Mouse (Mus musculus) CH12.LX (cell line): ENCODE data around the gene Prune2. TPM values are rescaled to one million over a fixed set of nuclear protein-coding genes. Genes with fewer than 3 reads are reported as not detected.

Experiments
- DNase-seq: peaks from one replicate; pipeline ENCODE4 v3.0.0-alpha.2; 2013; ENCODE audit errors: extremely low read depth
- H3K27ac ChIP-seq: 2 replicates; pipeline ENCODE4 v1.5.1; 2012; ENCODE audit warnings: low read depth, mild to moderate bottlenecking, control low read depth, moderate library complexity; ENCODE audit not compliant: insufficient read depth
- H3K27me3 ChIP-seq: replicated peaks from 2 replicates; pipeline ENCODE3; 2012; ENCODE audit warnings: inconsistent platforms
- H3K36me3 ChIP-seq, 2 experiments: replicated peaks in 1 of 2; 2 replicates each; pipeline versions ENCODE3 to v1.6.1; 2012; ENCODE audit warnings: inconsistent platforms in 1 of 2, low read length in 1 of 2, mild to moderate bottlenecking in 1 of 2, mixed read lengths in 1 of 2, moderate library complexity in 1 of 2; ENCODE audit not compliant: control insufficient read depth in 1 of 2, insufficient read depth in 1 of 2
- H3K4me1 ChIP-seq, 2 experiments: 2 replicates each; pipeline ENCODE4 v1.6.1; 2012; ENCODE audit warnings: inconsistent platforms in 1 of 2, moderate library complexity in 1 of 2; ENCODE audit not compliant: insufficient read depth in 2 of 2, control insufficient read depth in 1 of 2
- H3K4me2 ChIP-seq: 2 replicates; pipeline ENCODE4 v1.6.1; 2012; ENCODE audit warnings: low read depth, mild to moderate bottlenecking, control low read depth; ENCODE audit not compliant: poor library complexity, insufficient read depth, severe bottlenecking
- H3K4me3 ChIP-seq, 3 experiments: fragments of 150-350 bp in 1 of 3; sonication (generic) in 1 of 3; replicated peaks in 1 of 3; 2 replicates each; pipeline versions ENCODE3 to v1.5.1; 2011 to 2012; ENCODE audit warnings: low read depth in 2 of 3, low read length in 2 of 3, mild to moderate bottlenecking in 2 of 3, moderate library complexity in 2 of 3, control low read depth in 1 of 3, improper control_type of control experiment in 1 of 3, inconsistent platforms in 1 of 3, mixed read lengths in 1 of 3; ENCODE audit not compliant: poor library complexity in 1 of 3
- H3K79me2 ChIP-seq: replicated peaks from 2 replicates; pipeline ENCODE4 v1.6.1; 2012; ENCODE audit warnings: mild to moderate bottlenecking, moderate library complexity; ENCODE audit not compliant: control insufficient read depth, poor library complexity, insufficient read depth, severe bottlenecking; ENCODE audit errors: extremely low read depth
- H3K9ac ChIP-seq: 2 replicates; pipeline ENCODE4 v1.6.1; 2012; ENCODE audit warnings: low read depth, mild to moderate bottlenecking, control low read depth, moderate library complexity; ENCODE audit not compliant: insufficient read depth
- H3K9me3 ChIP-seq: replicated peaks from 2 replicates; pipeline ENCODE3; 2012; ENCODE audit warnings: low read length, inconsistent platforms, mixed read lengths
- CTCF ChIP-seq, 2 experiments: IDR thresholded peaks in 1 of 2; conservative IDR thresholded peaks in 1 of 2; 2 replicates each; pipeline ENCODE4 v1.5.1; 2011 to 2012; ENCODE audit warnings: low read depth in 2 of 2, low read length in 2 of 2, improper control_type of control experiment in 1 of 2, inconsistent platforms in 1 of 2, mild to moderate bottlenecking in 1 of 2, moderate library complexity in 1 of 2
- ELF1 ChIP-seq: IDR thresholded peaks from 2 replicates; pipeline ENCODE4 v1.6.1; 2014; ENCODE audit warnings: low read depth, mild to moderate bottlenecking, inconsistent platforms, low read length, improper control_type of control experiment
- EP300 ChIP-seq: IDR thresholded peaks from 2 replicates; pipeline ENCODE4 v1.6.1; 2011; ENCODE audit warnings: low read length, improper control_type of control experiment
- ETS1 ChIP-seq: conservative IDR thresholded peaks from 2 replicates; pipeline ENCODE4 v1.6.1; 2012; ENCODE audit warnings: low read depth, mild to moderate bottlenecking, inconsistent platforms, low read length, improper control_type of control experiment, moderate library complexity
- GABPA ChIP-seq: IDR thresholded peaks from 2 replicates; pipeline ENCODE4 v1.6.1; 2012; ENCODE audit warnings: low read depth, low read length, improper control_type of control experiment, inconsistent platforms; ENCODE audit not compliant: insufficient replicate concordance
- KAT2A ChIP-seq: IDR thresholded peaks from 2 replicates; pipeline ENCODE4 v1.6.1; 2012; ENCODE audit warnings: low read length, improper control_type of control experiment, inconsistent platforms; ENCODE audit not compliant: insufficient replicate concordance
- MXI1 ChIP-seq: IDR thresholded peaks from 2 replicates; pipeline ENCODE4 v1.6.1; 2011; ENCODE audit warnings: mild to moderate bottlenecking, low read depth, low read length, improper control_type of control experiment
- NRF1 ChIP-seq: IDR thresholded peaks from 2 replicates; pipeline ENCODE4 v1.6.1; 2014; ENCODE audit warnings: low read depth, mild to moderate bottlenecking, inconsistent platforms, low read length, improper control_type of control experiment, moderate library complexity
- POLR2A ChIP-seq: IDR thresholded peaks from 2 replicates; pipeline ENCODE4 v1.6.1; 2011; ENCODE audit warnings: low read depth, mild to moderate bottlenecking, improper control_type of control experiment, low read length
- RAD21 ChIP-seq: IDR thresholded peaks from 2 replicates; pipeline ENCODE4 v1.6.1; 2011; ENCODE audit warnings: low read depth, mild to moderate bottlenecking, low read length, improper control_type of control experiment, moderate library complexity
- SIN3A ChIP-seq: IDR thresholded peaks from 2 replicates; pipeline ENCODE4 v1.6.1; 2012; ENCODE audit warnings: low read length, improper control_type of control experiment, inconsistent platforms
- UBTF ChIP-seq: IDR thresholded peaks from 2 replicates; pipeline ENCODE4 v1.6.1; 2012; ENCODE audit warnings: low read depth, mild to moderate bottlenecking, inconsistent platforms, low read length, improper control_type of control experiment, moderate library complexity
- USF2 ChIP-seq: conservative IDR thresholded peaks from 2 replicates; pipeline ENCODE4 v1.6.1; 2011; ENCODE audit warnings: low read depth, low read length, improper control_type of control experiment
- ZC3H11A ChIP-seq: IDR thresholded peaks from 2 replicates; pipeline ENCODE4 v1.6.1; 2012; ENCODE audit warnings: low read depth, mild to moderate bottlenecking, inconsistent platforms, low read length, improper control_type of control experiment
- dilution Hi-C: fragments of 300-500 bp; cut with MboI; formaldehyde crosslinking; loops from 2 replicates; pipeline ENCODE4 v1.14.3; 2020; ENCODE audit warnings: low sequenced_read_pairs; ENCODE audit not compliant: extremely low pct_unique_long_range_greater_than_20kb, extremely low pct_ligation_motif_present
- in situ Hi-C: fragments of 300-500 bp; cut with MboI; formaldehyde crosslinking; loops from 3 replicates; pipeline ENCODE4 v1.14.3; 2019; ENCODE audit warnings: low sequenced_read_pairs, low pct_ligation_motif_present, low pct_unique_long_range_greater_than_20kb, mixed read lengths
- polyA plus RNA-seq: library from polyadenylated mRNA; unstranded; fragments of >175 nt; gene quantifications from 2 replicates; pipeline ENCODE4 v1.2.1, GENCODE M21; 2012; ENCODE audit warnings: low read depth; ENCODE audit not compliant: insufficient read length
- total RNA-seq, 2 experiments: library from RNA; depleted of rRNA; stranded (reverse); fragments of 300-350 nt in 1 of 2; fragments of >200 nt in 1 of 2; gene quantifications; 2 replicates each; pipeline ENCODE4 v1.2.3; 2012 to 2014

Prune2 gene
- total and polyA plus RNA-seq, 3 experiments = 0.04 to 1.7 (median 0.21) TPM

GRCm38 (mm10) chr19:17064421-17064820 lies 108.5 kb downstream of the Prune2 start:
- H3K4me2 ChIP-seq = 0 out of 2 replicates have a peak overlapping the region, but pooled peaks have one; percentile 65
- H3K36me3 ChIP-seq = no peaks in the 10 kb centered on the region
- DNase-seq = no peak
- H3K79me2 ChIP-seq = no peaks in the 10 kb centered on the region
- in situ Hi-C loops (no loop called here), dilution Hi-C loops (no loop called here)
- TF ChIP-seq ETS1 (no peak), SIN3A (no peak), KAT2A (no peak), USF2 (no peak), EP300 (0 out of 2 replicates have a peak, but pooled peaks have one; percentile 22)
- no peak overlapping the region for H3K4me3 ChIP-seq
- H3K4me1 ChIP-seq = peaks cover 0 to 15% of the 10 kb centered on the region in 2 experiments; a peak in 2 of 4 replicates
- H3K27ac ChIP-seq = no peak overlapping the region
- no peak overlapping the region for H3K9ac ChIP-seq
- H3K27me3 ChIP-seq = no peaks in the 10 kb centered on the region
- H3K9me3 ChIP-seq = no peaks in the 10 kb centered on the region

- Histone ChIP-seq H3K79me2 (no peaks in the 10 kb centered on the region), H3K27ac (no peak overlapping the region), H3K4me1 (peaks cover 0 to 4% of the 10 kb centered on the region in 2 experiments; a peak in 2 of 4 replicates), H3K4me3 (no peak overlapping the region), H3K36me3 (no peaks in the 10 kb centered on the region), H3K27me3 (no peaks in the 10 kb centered on the region), H3K9ac (no peak overlapping the region), H3K9me3 (no peaks in the 10 kb centered on the region), H3K4me2 (no peak overlapping the region)
- no peak for DNase-seq
- no peak for TF ChIP-seq ZC3H11A
- no peak for TF ChIP-seq RAD21
- no peak for TF ChIP-seq GABPA
- TF ChIP-seq ELF1 = no peak
- TF ChIP-seq POLR2A = no peak
- in situ Hi-C loops (no loop called here), dilution Hi-C loops (no loop called here)
These were observed 113.1 kb downstream of the Prune2 start for GRCm38 (mm10) chr19:17069067-17069466.

- no peak overlapping the region for H3K27ac ChIP-seq
- no peaks in the 10 kb centered on the region for H3K27me3 ChIP-seq
- no peak overlapping the region for H3K9ac ChIP-seq
- no peaks in the 10 kb centered on the region for H3K4me1 ChIP-seq
- dilution Hi-C loops (no loop called here), in situ Hi-C loops (no loop called here)
- no peaks in the 10 kb centered on the region for H3K36me3 ChIP-seq
- H3K4me2 ChIP-seq = no peak overlapping the region
- DNase-seq = no peak
- no peaks in the 10 kb centered on the region for H3K79me2 ChIP-seq
- TF ChIP-seq UBTF (no peak), CTCF (conservative IDR thresholded peaks at IDR 0.05 in 1 of 2, IDR thresholded peaks at IDR 0.05 in 1 of 2; ENCODE audit: low read depth in 2 of 2, low read length in 2 of 2) (peak in 1 of 2 experiments; percentile 34; a peak in 2 of 4 replicates), POLR2A (no peak), NRF1 (no peak), KAT2A (no peak), SIN3A (no peak), RAD21 (peak; percentile 23), MXI1 (no peak)
- H3K4me3 ChIP-seq = no peak overlapping the region
- no peaks in the 10 kb centered on the region for H3K9me3 ChIP-seq
These were observed 115.3 kb downstream of the Prune2 start for GRCm38 (mm10) chr19:17071205-17071604.
